Mouse (Mus musculus) central nervous system, embryonic 14 days (tissue): ENCODE measurements around the gene Pdxdc1. TPM values are rescaled to one million over a fixed set of nuclear protein-coding genes. Genes with fewer than 3 reads are reported as not detected.

Source experiments
- polyA plus RNA-seq: library from polyadenylated mRNA; depleted of rRNA; stranded (reverse); fragments of >200 nt; gene quantifications from 2 replicates; pipeline ENCODE4 v1.2.3, GENCODE M21; 2012; rRNA removed

Gene Pdxdc1
- 65.9 and 78.2 TPM in 2 replicates for polyA plus RNA-seq

GRCm38 (mm10) chr16:13902888-13903483 is at the start of gene Pdxdc1, which contains the start of gene Mpv17l:
Pdxdc1 (minus strand) TSS chr16:13903131.
Mpv17l (plus strand) TSS chr16:13903161.

GRCm38 (mm10) chr16:13818560-13819393 is 84.2 kb downstream of the Pdxdc1 start, which contains the start of gene Ntan1:
Ntan1 (plus strand) TSS chr16:13818845.

Other genes with a start within 250 kb of the Pdxdc1 start
- gene Parn, start 235.0 kb downstream of the Pdxdc1 start, polyA plus RNA-seq = 23.4 and 23.7 TPM in 2 replicates
- gene Bfar, start 231.3 kb downstream of the Pdxdc1 start, polyA plus RNA-seq = 44.4 and 50.2 TPM in 2 replicates
- gene 3110001I22Rik, start 231.2 kb downstream of the Pdxdc1 start, polyA plus RNA-seq = 5.5 and 6.1 TPM in 2 replicates
- 0.16 and 0.36 TPM in 2 replicates for gene Pla2g10, start 172.1 kb downstream of the Pdxdc1 start, polyA plus RNA-seq
- gene Rrn3, start 122.4 kb downstream of the Pdxdc1 start, polyA plus RNA-seq = 34.9 and 36.6 TPM in 2 replicates
- 137 and 146 TPM in 2 replicates for gene Ntan1, start 84.3 kb downstream of the Pdxdc1 start, polyA plus RNA-seq
- 6.4 and 7.2 TPM in 2 replicates for gene Mpv17l, start within 50 bp of the Pdxdc1 start, polyA plus RNA-seq
- gene 2900011O08Rik, start 83.5 kb upstream of the Pdxdc1 start, polyA plus RNA-seq = 95.9 and 102 TPM in 2 replicates
- gene Ifitm7, start 83.8 kb upstream of the Pdxdc1 start, polyA plus RNA-seq = 1.6 and 1.7 TPM in 2 replicates